Mouse (Mus musculus) embryonic facial prominence, embryonic 13.5 days (tissue): Measurements from ENCODE around the gene Ech1. TPM values are rescaled to one million over a fixed set of nuclear protein-coding genes. Genes with fewer than 3 reads are reported as not detected.

Experiments
- ATAC-seq: fragments of 200-750 bp; cut with Nextera tagmentation; 2 replicates; pipeline ENCODE4 v1.8.0; 2017; ENCODE audit warnings: low read depth; ENCODE audit not compliant: insufficient number of reproducible peaks, insufficient read depth, low FRiP score, low TSS enrichment
- H3K27ac ChIP-seq: fragments of 300-500 bp; sonication (generic); 2 replicates; pipeline ENCODE4 v1.5.1; 2015; ENCODE audit warnings: moderate library complexity, mild to moderate bottlenecking, inconsistent platforms
- H3K27me3 ChIP-seq: fragments of 300-500 bp; sonication (generic); 2 replicates; pipeline ENCODE4 v1.6.1; 2015; ENCODE audit warnings: mild to moderate bottlenecking, inconsistent platforms
- H3K36me3 ChIP-seq: fragments of 300-500 bp; sonication (generic); 2 replicates; pipeline ENCODE4 v1.6.1; 2015; ENCODE audit warnings: mild to moderate bottlenecking, inconsistent platforms
- H3K4me1 ChIP-seq: fragments of 300-500 bp; sonication (generic); 2 replicates; pipeline ENCODE4 v1.6.1; 2015; ENCODE audit warnings: inconsistent platforms
- H3K4me2 ChIP-seq: fragments of 300-500 bp; sonication (generic); 2 replicates; pipeline ENCODE4 v1.6.1; 2015; ENCODE audit warnings: moderate library complexity, mild to moderate bottlenecking, inconsistent platforms
- H3K4me3 ChIP-seq: fragments of 300-500 bp; sonication (generic); 2 replicates; pipeline ENCODE4 v1.5.1; 2015; ENCODE audit warnings: mild to moderate bottlenecking, inconsistent platforms
- H3K9ac ChIP-seq: fragments of 300-500 bp; sonication (generic); 2 replicates; pipeline ENCODE4 v1.6.1; 2015; ENCODE audit warnings: mild to moderate bottlenecking, inconsistent platforms
- H3K9me3 ChIP-seq: fragments of 300-500 bp; sonication (generic); 2 replicates; pipeline ENCODE4 v1.6.1; 2016; ENCODE audit warnings: inconsistent platforms
- WGBS: fragments of 180-500 bp; shearing (Covaris S2); methylation state at CpG from one replicate; pipeline ENCODE4 v1.1.7; 2015; ENCODE audit warnings: mixed read lengths; 5-methylcytosine and 5-hydroxymethylcytosine counted together
- polyA plus RNA-seq: library from polyadenylated mRNA; unstranded; fragments of >200 nt; fragmentation: Nextera tagmentation; extraction: Ambion mirVana; gene quantifications from 2 replicates; pipeline ENCODE4 v1.2.1, GENCODE M21; 2015

Gene Ech1
- polyA plus RNA-seq, 1 experiment from 2014 or later = 153 TPM

GRCm38 (mm10) chr7:28838331-28838730 lies 13.3 kb downstream of the Ech1 start:
- H3K4me3 ChIP-seq = no peak overlapping the region
- no peak overlapping the region for H3K4me2 ChIP-seq
- no peaks in the 10 kb centered on the region for H3K9me3 ChIP-seq
- H3K4me1 ChIP-seq = no peaks in the 10 kb centered on the region
- no peak overlapping the region for H3K9ac ChIP-seq
- no peaks in the 10 kb centered on the region for H3K27me3 ChIP-seq
- H3K36me3 ChIP-seq = no peaks in the 10 kb centered on the region
- H3K27ac ChIP-seq = no peak overlapping the region
- 76% methylated on average over 9 of the region's 9 CpGs for WGBS
- ATAC-seq = no peak

DNA sequence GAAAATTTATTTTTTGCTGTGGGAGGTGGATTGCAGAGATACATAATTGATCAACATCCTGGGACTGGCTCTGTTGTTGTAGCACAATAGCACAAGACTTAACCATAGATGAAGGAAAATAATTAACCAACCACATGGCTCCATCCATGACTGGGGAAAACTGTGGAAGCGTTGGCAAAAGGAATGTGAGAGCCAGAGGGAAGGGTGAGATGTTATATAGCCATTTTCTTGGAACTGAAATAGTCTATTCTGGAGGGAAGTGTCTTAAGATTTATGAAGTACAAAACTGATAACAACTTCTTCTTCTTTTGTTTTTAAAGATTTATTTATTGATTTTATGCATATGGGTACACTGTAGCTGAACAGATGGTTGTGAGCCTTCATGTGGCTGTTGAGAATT lies 22.3 kb downstream of the Ech1 start:
- Histone ChIP-seq H3K4me2 (no peak overlapping the region), H3K4me1 (peaks cover 14% of the 10 kb centered on the region), H3K4me3 (no peak overlapping the region), H3K36me3 (no peaks in the 10 kb centered on the region), H3K9ac (no peak overlapping the region), H3K27ac (no peak overlapping the region), H3K27me3 (no peaks in the 10 kb centered on the region), H3K9me3 (no peaks in the 10 kb centered on the region; the same call in 1 of the 2 replicates)
- 80% methylated on average over 1 of the region's 1 CpGs for WGBS
- ATAC-seq = no peak

DNA sequence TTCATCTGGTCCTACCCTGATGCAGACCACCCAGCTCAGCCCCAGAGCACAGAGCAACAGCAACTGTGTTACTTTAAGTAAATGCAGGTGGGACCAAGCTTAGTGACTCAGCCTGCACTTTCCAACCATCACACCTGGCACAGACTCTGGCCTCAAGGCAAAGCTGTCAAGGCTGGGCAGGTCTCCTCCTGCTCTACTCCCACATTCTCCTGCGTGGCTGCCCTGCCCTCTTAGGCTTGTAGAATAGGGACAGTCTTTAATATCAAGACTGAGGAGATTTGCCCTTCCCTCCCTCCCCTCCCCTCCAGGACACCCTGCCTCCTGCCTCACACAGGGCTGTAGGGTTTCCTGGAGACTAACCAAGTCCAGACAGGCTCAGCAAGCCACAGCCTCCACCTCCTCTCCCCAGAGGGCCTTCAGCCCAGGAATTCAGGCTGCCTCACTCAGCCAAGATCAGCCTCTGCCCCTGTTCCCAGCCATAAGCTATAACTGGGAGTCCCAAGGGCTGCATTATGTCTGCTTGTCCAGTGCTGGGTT lies 24.8 kb downstream of the Ech1 start:
- WGBS = 13% methylated on average over 1 of the region's 1 CpGs
- peak; percentile 80 for ATAC-seq
- Histone ChIP-seq H3K27ac (peak overlapping the region; percentile 58), H3K4me1 (peaks cover 14% of the 10 kb centered on the region), H3K4me3 (no peak overlapping the region), H3K9me3 (no peaks in the 10 kb centered on the region; the same call in 1 of the 2 replicates), H3K9ac (0 out of 2 replicates have a peak overlapping the region, but pooled peaks have one; percentile 4), H3K36me3 (no peaks in the 10 kb centered on the region), H3K27me3 (no peaks in the 10 kb centered on the region), H3K4me2 (no peak overlapping the region)

GRCm38 (mm10) chr7:28850642-28851041 lies 25.6 kb downstream of the Ech1 start:
- H3K4me3 ChIP-seq = no peak overlapping the region
- H3K27me3 ChIP-seq = no peaks in the 10 kb centered on the region
- no peaks in the 10 kb centered on the region; the same call in 1 of the 2 replicates for H3K9me3 ChIP-seq
- H3K4me1 ChIP-seq = peaks cover 14% of the 10 kb centered on the region
- WGBS = 72% methylated on average over 4 of the region's 4 CpGs
- no peak overlapping the region for H3K4me2 ChIP-seq
- H3K9ac ChIP-seq = no peak overlapping the region
- no peaks in the 10 kb centered on the region for H3K36me3 ChIP-seq
- no peak for ATAC-seq
- H3K27ac ChIP-seq = peak overlapping the region; percentile 58; the same call in 1 of the 2 replicates

DNA sequence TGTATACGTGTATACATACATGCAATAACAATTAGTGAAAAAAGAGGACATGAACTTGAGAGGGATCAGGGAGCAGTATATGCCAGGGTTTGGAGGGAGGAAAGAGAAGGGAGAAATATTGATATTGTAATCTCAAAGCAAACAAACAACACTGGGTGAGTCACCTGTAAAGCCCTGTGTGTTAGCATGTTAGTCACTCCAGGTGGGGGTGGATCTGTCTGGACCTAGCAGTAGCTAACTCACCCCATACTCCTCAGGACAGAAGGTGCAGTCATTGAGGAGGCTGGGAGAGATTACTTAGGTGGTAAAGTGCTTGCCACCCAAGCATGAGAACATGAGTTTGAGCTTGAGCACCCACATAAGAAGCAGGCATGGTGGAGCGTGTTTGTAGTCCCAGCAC lies 34.9 kb downstream of the Ech1 start:
- 86% methylated on average over 2 of the region's 2 CpGs for WGBS
- Histone ChIP-seq H3K4me3 (no peak overlapping the region), H3K27ac (no peak overlapping the region), H3K27me3 (no peaks in the 10 kb centered on the region), H3K36me3 (no peaks in the 10 kb centered on the region), H3K9ac (no peak overlapping the region), H3K9me3 (no peaks in the 10 kb centered on the region), H3K4me1 (peaks cover 18% of the 10 kb centered on the region), H3K4me2 (no peak overlapping the region)
- ATAC-seq = no peak

GRCm38 (mm10) chr7:28860898-28861297 lies 35.9 kb downstream of the Ech1 start:
- Histone ChIP-seq H3K27me3 (no peaks in the 10 kb centered on the region), H3K27ac (no peak overlapping the region), H3K4me2 (no peak overlapping the region), H3K4me1 (peaks cover 26% of the 10 kb centered on the region), H3K36me3 (no peaks in the 10 kb centered on the region), H3K9ac (no peak overlapping the region), H3K4me3 (no peak overlapping the region), H3K9me3 (no peaks in the 10 kb centered on the region)
- no peak for ATAC-seq
- WGBS = 84% methylated on average over 6 of the region's 6 CpGs

DNA sequence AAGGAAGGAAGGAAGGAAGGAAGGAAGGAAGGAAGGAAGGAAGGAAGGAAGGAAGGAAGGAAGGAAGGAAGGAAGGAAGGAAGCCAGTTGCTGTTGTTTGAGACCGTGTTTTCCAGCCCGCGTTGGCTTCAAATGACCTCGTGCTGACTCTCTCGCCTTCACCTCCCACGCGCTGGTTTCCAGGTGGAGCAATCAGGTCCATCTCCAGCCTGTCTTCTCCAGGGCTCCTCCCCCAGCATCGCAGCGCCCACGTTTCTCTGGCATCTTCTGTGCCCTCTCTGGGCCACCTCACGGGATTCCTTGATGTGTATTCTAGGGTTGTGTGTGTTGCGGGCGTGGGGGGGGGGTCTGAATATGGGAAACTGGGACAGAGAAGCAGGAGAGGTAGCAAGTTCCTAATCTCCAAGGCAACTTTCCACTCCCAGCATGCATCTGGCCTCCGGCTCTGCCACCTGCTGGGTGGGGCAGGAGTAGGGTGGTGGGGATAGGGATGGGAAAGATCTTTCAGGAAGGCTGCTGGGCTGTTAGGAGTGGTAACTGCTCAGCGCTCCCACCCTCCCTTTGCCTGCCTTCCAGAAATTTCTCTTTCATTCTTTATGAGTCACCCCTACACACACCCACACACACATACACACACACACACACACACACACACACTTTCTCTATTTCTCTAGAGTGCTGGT lies 37.9 kb downstream of the Ech1 start:
- no peak for ATAC-seq
- peaks cover 39% of the 10 kb centered on the region for H3K4me1 ChIP-seq
- H3K9ac ChIP-seq = no peak overlapping the region
- H3K4me2 ChIP-seq = no peak overlapping the region
- 86% methylated on average over 15 of the region's 15 CpGs for WGBS
- no peak overlapping the region for H3K4me3 ChIP-seq
- no peaks in the 10 kb centered on the region for H3K27me3 ChIP-seq
- H3K36me3 ChIP-seq = no peaks in the 10 kb centered on the region
- no peaks in the 10 kb centered on the region for H3K9me3 ChIP-seq
- 0 out of 2 replicates have a peak overlapping the region, but pooled peaks have one; percentile 7 for H3K27ac ChIP-seq

DNA sequence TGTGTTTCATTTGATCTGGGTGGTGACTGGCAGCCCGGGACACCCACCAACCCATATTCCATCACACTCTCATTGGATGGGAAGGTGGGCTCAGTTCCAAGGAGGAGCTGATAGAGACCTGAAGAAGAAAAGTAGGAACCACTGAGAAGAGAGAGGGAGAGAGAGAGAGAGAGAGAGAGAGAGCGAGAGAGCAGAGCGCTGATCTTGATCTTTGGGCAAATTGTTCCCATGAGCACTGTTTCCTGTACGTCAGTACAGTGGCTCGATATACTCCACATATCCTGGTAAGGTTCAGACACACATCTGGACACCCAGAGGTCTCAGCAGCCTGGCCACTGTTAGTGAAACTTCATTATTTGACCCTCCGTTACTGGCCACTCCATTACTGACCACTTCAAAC lies 38.5 kb downstream of the Ech1 start, which contains the start of gene Lgals7:
Gene Lgals7, plus strand, starts transcription at position 314 of the 400 bp plus-strand sequence.
- H3K9ac ChIP-seq = peak within 1 kb of the TSS; percentile 44; the same call in 1 of the 2 replicates
- peak within 1 kb of the TSS; percentile 59 for H3K4me2 ChIP-seq
- H3K9me3 ChIP-seq = no peaks in the 10 kb centered on the region
- no peak for ATAC-seq
- peak within 1 kb of the TSS; percentile 74 for H3K27ac ChIP-seq
- no peaks in the 10 kb centered on the region for H3K27me3 ChIP-seq
- H3K36me3 ChIP-seq = no peaks in the 10 kb centered on the region
- 75% methylated on average over 6 of the region's 6 CpGs for WGBS
- H3K4me1 ChIP-seq = peaks cover 39% of the 10 kb centered on the region
- H3K4me3 ChIP-seq = peak within 1 kb of the TSS; percentile 18

GRCm38 (mm10) chr7:28864288-28864750 lies 39.3 kb downstream of the Ech1 start:
- H3K9ac ChIP-seq = peak overlapping the region; percentile 44; the same call in 1 of the 2 replicates
- H3K27ac ChIP-seq = peak overlapping the region; percentile 74
- peak overlapping the region; percentile 18 for H3K4me3 ChIP-seq
- whole genome bisulfite sequencing = 32% methylated on average over 9 of the region's 9 CpGs
- H3K36me3 ChIP-seq = no peaks in the 10 kb centered on the region
- no peaks in the 10 kb centered on the region for H3K27me3 ChIP-seq
- peak overlapping the region; percentile 59 for H3K4me2 ChIP-seq
- peaks cover 39% of the 10 kb centered on the region for H3K4me1 ChIP-seq
- no peaks in the 10 kb centered on the region for H3K9me3 ChIP-seq
- ATAC-seq = no peak

DNA sequence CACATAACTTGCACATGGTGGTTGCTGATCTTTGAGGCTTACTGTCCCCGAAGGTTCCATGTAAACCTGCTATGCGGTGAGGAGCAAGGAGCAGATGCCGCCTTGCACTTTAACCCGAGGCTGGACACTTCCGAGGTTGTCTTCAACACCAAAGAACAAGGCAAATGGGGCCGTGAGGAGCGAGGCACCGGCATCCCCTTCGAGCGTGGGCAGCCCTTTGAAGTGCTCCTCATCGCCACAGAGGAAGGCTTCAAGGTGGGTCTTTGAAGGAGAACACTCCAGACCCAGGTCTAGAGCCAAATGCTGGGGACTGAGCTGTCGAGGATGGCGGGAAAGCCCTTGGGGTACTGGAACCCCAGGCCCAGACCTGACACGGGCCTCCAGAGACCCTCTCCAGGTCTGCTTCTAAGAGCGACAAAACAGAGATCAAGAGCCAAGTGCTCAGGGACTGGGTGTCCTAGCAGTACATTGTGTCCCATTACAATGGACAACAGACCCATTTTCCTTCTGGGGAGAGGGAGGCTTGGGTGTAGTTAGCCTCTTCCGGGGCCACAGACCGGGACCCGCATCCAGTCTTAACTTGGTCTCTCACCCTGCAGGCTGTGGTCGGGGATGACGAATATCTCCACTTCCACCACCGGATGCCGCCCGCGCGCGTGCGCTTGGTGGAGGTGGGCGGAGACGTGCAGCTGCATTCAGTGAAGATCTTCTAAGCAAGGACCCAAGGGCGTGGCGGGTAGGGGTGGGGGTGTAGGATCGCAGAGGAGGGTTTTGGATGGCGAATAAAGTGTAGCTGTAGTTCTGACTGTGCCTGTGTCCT lies 40.7 kb downstream of the Ech1 start:
- H3K4me3 ChIP-seq = peak overlapping the region; percentile 30
- peaks cover 39% of the 10 kb centered on the region for H3K4me1 ChIP-seq
- no peaks in the 10 kb centered on the region for H3K36me3 ChIP-seq
- 41% methylated on average over 33 of the region's 33 CpGs for WGBS
- ATAC-seq = peak; percentile 39; the same call in 1 of the 2 replicates
- H3K27me3 ChIP-seq = no peaks in the 10 kb centered on the region
- no peaks in the 10 kb centered on the region for H3K9me3 ChIP-seq
- H3K27ac ChIP-seq = peak overlapping the region; percentile 74
- H3K9ac ChIP-seq = peak overlapping the region; percentile 55
- H3K4me2 ChIP-seq = peak overlapping the region; percentile 59

DNA sequence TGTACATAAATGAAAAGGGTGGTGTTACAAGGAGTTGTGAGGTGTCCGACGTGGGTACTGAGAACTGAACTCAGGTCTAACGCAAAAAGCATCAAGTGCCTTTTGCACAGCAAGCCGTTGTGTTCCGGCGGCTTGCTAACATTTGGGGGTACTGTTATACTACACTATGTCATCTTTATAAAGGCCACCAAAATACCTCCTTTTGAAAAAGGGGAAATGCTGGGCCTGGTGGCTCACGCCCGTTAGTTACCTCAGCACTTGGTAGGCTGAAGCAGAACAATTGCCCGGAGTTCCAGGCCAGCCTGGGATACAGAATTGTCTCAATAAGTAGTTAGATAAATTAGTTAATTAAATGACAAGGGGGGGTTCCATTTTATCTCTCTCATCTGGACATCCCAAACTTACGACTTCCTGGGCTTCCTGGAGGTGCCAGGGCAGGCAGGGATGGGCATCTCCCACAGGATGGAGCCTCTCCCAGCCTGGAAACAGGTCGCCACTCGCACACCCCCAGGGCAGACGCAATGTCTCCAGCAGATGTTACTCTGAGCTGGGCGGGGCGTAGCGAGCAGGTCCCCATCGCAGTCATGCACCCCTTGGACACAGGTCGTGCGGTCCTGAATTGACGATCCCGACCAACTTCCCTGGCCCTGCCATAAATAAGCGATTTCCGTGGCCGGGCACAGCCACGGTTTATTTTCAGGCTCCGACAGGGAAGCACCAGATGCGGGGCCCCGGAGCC lies 41.9 kb downstream of the Ech1 start:
- H3K4me1 ChIP-seq = peaks cover 39% of the 10 kb centered on the region
- WGBS = 89% methylated on average over 28 of the region's 28 CpGs
- H3K36me3 ChIP-seq = no peaks in the 10 kb centered on the region
- no peak overlapping the region for H3K4me2 ChIP-seq
- H3K4me3 ChIP-seq = no peak overlapping the region
- no peak overlapping the region for H3K27ac ChIP-seq
- no peaks in the 10 kb centered on the region for H3K27me3 ChIP-seq
- no peak overlapping the region for H3K9ac ChIP-seq
- 0 out of 2 replicates have a peak, but pooled peaks have one; percentile 52 for ATAC-seq
- H3K9me3 ChIP-seq = no peaks in the 10 kb centered on the region
